Mouse (Mus musculus) neutrophil, adult 65 days (primary cell): ENCODE data around the gene Rsph9. TPM values are rescaled to one million over a fixed set of nuclear protein-coding genes. Genes with fewer than 3 reads are reported as not detected.

Experiments
- total RNA-seq: library from RNA; stranded (reverse); gene quantifications from 2 replicates; pipeline ENCODE4 v1.2.4, GENCODE M21; 2023

Gene Rsph9
- total RNA-seq = 1.5 TPM in 2 replicates

DNA sequence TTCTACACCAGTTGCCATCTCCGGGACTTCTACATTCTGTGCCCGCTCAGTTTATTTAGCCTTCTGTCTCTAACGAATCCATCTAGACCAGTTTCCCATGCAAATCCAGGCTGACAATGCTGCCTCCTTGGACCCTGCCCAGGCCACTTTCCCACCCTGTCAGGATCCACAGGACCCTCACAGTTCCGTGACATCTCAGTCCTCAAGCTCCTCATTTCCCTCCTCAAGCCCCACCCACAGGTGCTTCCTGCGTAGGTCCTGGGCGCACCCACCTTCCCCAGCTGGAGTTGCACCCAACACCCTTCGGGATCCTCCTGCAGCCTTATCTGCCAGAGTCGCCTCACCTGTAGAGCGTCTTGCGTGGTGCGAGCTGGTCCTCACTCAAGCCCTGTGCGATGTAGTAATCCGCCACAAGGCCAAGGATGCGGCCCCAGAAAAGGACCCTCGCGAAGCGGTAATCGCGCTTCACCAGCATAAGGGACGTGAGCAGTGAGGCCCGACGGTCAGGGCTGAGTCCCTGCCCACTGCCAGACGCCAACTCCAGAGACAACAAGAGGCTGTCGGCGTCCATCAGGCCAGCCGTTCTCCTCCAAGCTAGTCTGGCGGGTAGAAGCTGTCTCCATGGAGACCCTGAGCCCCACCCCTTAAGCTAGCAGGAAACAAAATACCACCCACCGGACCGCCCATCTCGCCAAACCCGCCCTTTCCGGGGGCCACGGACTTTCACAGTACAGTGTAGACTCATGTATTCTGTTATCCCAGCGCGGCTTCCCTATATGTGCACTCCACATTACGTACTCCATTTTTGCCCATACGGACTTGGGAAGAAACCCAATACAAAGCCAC lies at the start of gene Rsph9:
Rsph9 (minus strand) TSS at position 639 of the 846 bp plus-strand sequence.

DNA sequence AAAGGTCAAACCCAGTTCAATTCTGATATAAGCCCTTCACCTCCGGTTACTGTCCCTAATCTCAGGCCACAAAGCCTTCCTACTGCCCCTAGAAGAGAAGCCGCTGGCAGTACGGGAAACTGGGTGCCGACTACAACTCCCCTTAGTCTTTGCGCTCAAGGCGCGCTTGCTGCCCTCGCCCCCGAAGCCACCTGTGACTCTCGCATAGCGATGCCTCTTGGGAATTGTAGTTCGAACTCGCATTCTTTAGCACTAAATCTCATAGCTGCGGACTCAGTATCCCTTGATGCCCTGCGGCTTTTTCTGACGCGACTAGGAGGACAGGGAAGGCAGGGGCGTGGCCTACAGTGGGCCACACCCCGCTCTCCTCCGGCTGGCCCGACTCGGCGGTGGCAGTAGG lies 16.7 kb upstream of the Rsph9 start, which contains the start of gene Gtpbp2:
Gtpbp2 (plus strand) TSS at position 347 of the 400 bp plus-strand sequence.

DNA sequence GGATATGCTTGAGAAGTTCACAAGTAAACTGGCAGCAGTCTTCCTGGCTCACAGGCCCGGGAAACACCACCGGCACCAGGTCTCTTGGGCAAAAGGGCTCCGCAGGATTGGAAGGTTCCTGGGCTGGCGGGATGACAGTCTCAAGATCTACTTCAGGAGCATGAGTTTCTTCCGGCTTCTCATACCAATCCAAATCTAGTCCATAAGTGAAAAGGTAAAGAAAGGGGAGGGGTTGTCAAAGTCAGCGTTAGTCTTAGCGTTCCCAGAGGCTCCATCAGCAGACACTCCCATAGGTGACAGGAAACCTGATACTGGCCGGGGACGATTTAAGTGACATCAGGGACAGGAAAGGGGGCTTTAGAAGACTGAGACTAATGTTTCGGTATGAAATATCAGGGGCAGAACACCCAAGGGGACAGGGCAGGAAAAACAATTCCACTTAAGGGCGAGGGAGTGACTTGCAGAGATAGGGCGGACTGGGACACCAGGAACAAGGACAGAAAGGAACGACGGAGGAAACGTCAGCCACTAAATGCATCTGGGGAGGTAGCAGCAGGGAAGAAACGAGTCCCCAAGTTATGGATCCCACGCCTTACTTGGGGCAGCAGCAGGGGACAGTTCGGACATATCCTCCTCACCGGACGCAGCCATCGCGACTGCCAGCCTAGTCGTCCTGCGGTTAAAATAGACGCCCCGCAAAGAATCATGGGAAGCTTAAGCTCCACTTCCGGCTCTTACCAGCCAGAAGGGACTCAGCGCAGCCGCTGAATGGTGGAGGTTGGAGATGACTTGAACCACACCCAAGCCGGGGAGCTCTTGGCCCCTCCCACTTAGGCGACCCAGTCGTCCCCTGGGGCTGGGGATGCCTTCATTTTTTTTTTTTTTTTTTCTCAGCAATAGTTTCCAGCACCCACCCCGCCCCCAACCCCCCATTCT lies 9.1 kb upstream of the Rsph9 start, which contains the start of gene Mad2l1bp:
Mad2l1bp (minus strand) TSS at position 707 of the 936 bp plus-strand sequence.

DNA sequence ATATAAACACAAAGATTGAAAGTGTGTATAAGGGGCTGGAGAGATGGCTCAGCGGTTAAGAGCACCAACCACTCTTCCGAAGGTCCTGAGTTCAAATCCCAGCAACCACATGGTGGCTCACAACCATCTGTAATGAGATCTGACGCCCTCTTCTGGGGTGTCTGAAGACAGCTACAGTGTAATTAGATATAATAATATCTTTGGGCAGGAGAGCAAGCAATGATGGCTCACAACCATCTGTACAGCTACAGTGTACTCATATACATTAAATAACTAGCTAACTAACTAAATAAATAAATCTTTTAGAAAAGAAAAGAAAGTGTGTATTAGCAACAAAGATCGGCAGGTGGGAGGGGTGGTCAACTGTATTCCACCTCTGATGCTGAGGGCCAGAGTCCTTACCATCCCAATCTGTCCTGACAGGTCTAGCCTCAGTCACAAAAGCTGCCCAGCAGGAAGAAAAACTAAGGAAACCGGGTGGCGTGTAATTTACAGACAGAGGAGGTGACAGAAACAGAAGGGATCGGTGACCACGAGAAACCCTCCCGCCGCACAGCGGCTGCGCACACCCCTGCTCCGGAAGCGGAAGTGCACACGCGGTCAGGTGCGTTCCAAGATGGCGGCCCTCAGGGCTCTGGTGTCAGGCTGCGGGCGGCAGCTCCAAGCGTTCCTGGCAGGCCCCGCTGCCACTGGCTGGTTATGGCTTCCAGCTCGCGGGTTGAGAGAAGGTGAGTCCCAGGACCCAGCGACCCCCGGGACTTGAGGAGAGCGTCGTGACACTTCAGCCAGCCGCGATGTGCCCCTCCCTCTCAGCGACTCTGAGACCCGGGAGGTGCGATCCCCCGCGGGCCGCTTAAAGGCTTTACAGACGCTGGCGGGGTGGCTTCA lies 33.4 kb downstream of the Rsph9 start, which contains the start of gene Mrps18a:
Mrps18a (plus strand) TSS at position 585 of the 888 bp plus-strand sequence.

Other genes with a start within 250 kb of the Rsph9 start
- 46.3 and 53.6 TPM in 2 replicates for gene Vegfa, start 111.8 kb downstream of the Rsph9 start, total RNA-seq
- 24.0 and 33.8 TPM in 2 replicates for gene Mrps18a, start 33.2 kb downstream of the Rsph9 start, total RNA-seq
- gene Mad2l1bp, start 9.3 kb upstream of the Rsph9 start, total RNA-seq = 22.6 and 23.5 TPM in 2 replicates
- 97.3 and 128 TPM in 2 replicates for gene Gtpbp2, start 16.8 kb upstream of the Rsph9 start, total RNA-seq
- gene Polh, start 58.4 kb upstream of the Rsph9 start, total RNA-seq = 10.5 and 11.8 TPM in 2 replicates
- gene Xpo5, start 58.6 kb upstream of the Rsph9 start, total RNA-seq = 14.9 and 21.6 TPM in 2 replicates
- gene Polr1c, start 103.8 kb upstream of the Rsph9 start, total RNA-seq = 20.9 and 22.5 TPM in 2 replicates
- gene Yipf3, start 103.9 kb upstream of the Rsph9 start, total RNA-seq = 101 and 104 TPM in 2 replicates
- gene Lrrc73, start 109.3 kb upstream of the Rsph9 start, total RNA-seq = 1.2 and 1.4 TPM in 2 replicates
- gene Tjap1, start 138.8 kb upstream of the Rsph9 start, total RNA-seq = 31.0 and 49.7 TPM in 2 replicates
- not detected in 2 replicates for gene Dlk2, start 153.2 kb upstream of the Rsph9 start, total RNA-seq
- gene Abcc10, start 184.1 kb upstream of the Rsph9 start, total RNA-seq = 6.1 and 6.7 TPM in 2 replicates
- gene Zfp318, start 239.5 kb upstream of the Rsph9 start, total RNA-seq = 1.8 and 7.0 TPM in 2 replicates